ENCODE assay signal across 22 mouse cellular contexts in genomic region chr10:121849496-121849895, GRCm38 (mm10).
DNase-seq lines count a peak whose midpoint lies in the region; ATAC-seq and TF ChIP-seq lines count a peak whose summit lies in the region.
"Had no signal": no experiment of that assay in that cellular context is flagged by ENCODE, and none has a peak within 500 bp of the region (broad histone marks: within the 10 kb centered on the region; RNA-seq: fewer than 3 reads in every experiment).

No protein-coding gene starts in this region.

- WGBS in kidney, embryonic 15.5 days: 71% methylated on average over 2 of the region's 2 CpGs

- no peak overlapping the region for H3K4me3 ChIP-seq in kidney, embryonic 15.5 days (replicated peaks)
- H3K4me3 ChIP-seq in gastrocnemius, adult 2 months: no peak overlapping the region
- H3K4me3 ChIP-seq: forebrain, embryonic 10.5 days; forebrain, embryonic 13.5 days; heart, adult 2 months; hindbrain, embryonic 15.5 days had no signal

- DNase-seq in heart, adult 11 months: peak; percentile 93
- no peak for DNase-seq in heart, postnatal 10 days
- DNase-seq in lung, postnatal 14 days: peak; percentile 37
- no peak for DNase-seq in gastrocnemius, adult 2 months
- DNase-seq: adrenal gland, adult 8-10 months; adrenal gland, postnatal 25 days; cerebellum, adult 11-12 months; cerebellum, adult 8-10 months; cerebellum, postnatal 10 days; cerebellum, postnatal 36 days; gastrocnemius, postnatal 14 days; heart, adult 2 months; heart, postnatal 36 days had no signal

- H3K9ac ChIP-seq in kidney, embryonic 15.5 days: no peak overlapping the region
- H3K9ac ChIP-seq: forebrain, embryonic 13.5 days; hindbrain, embryonic 15.5 days had no signal

- intact Hi-C loops in heart, postnatal 10 days (cut with DNase I): no loop called here
- intact Hi-C loops in gastrocnemius, adult 2 months (cut with DNase I): no loop called here

- peaks cover 23% of the 10 kb centered on the region for H3K36me3 ChIP-seq in kidney, embryonic 15.5 days

- no peaks in the 10 kb centered on the region for H3K9me3 ChIP-seq in kidney, embryonic 15.5 days (replicated peaks)
- H3K9me3 ChIP-seq: forebrain, embryonic 10.5 days; forebrain, embryonic 13.5 days; hindbrain, embryonic 15.5 days had no signal

- no peaks in the 10 kb centered on the region for H3K27me3 ChIP-seq in kidney, embryonic 15.5 days
- H3K27me3 ChIP-seq: forebrain, embryonic 13.5 days; hindbrain, embryonic 15.5 days had no signal

- TF ChIP-seq CTCF in gastrocnemius, adult 2 months (IDR thresholded peaks at IDR 0.05): no peak

- 0 out of 2 replicates have a peak, but pooled peaks have one; percentile 42 for ATAC-seq in common myeloid progenitor, adult 5-6 weeks (replicated peaks; ENCODE audit: low read depth, poor library complexity, severe bottlenecking)
- peak; percentile 20; the same call in 1 of the 2 replicates for ATAC-seq in megakaryocyte, adult 5-6 weeks (ENCODE audit: poor library complexity, severe bottlenecking)
- no peak for ATAC-seq in kidney, embryonic 15.5 days (replicated peaks; ENCODE audit: low FRiP score)
- ATAC-seq: activated CD4-positive, CD25-positive, alpha-beta regulatory T cell, adult 4 months; forebrain, embryonic 13.5 days; forebrain, embryonic 16.5 days had no signal

- no peak overlapping the region for H3K27ac ChIP-seq in kidney, embryonic 15.5 days
- H3K27ac ChIP-seq in gastrocnemius, adult 2 months: no peak overlapping the region
- H3K27ac ChIP-seq: forebrain, embryonic 10.5 days; forebrain, embryonic 13.5 days; heart, adult 2 months; hindbrain, embryonic 15.5 days had no signal

- peaks cover 10% of the 10 kb centered on the region; the same call in 1 of the 2 replicates for H3K4me1 ChIP-seq in kidney, embryonic 15.5 days
- H3K4me1 ChIP-seq: forebrain, embryonic 10.5 days; forebrain, embryonic 13.5 days; hindbrain, embryonic 15.5 days had no signal

- no peak overlapping the region for H3K4me2 ChIP-seq in kidney, embryonic 15.5 days
- H3K4me2 ChIP-seq: forebrain, embryonic 13.5 days; heart, embryonic 11.5 days; hindbrain, embryonic 15.5 days had no signal

Comparison
In these comparisons a context has a peak if more than half of its experiments do, and no peak if none do; other contexts are left out.
1. DNase-seq: peak in heart, adult 11 months (single experiment) and lung, postnatal 14 days (single experiment); none in heart, postnatal 10 days (0 of 2) and gastrocnemius, adult 2 months (single experiment).